Comparison of ENCODE assay signal across 28 mouse cellular contexts in the genomic region with DNA sequence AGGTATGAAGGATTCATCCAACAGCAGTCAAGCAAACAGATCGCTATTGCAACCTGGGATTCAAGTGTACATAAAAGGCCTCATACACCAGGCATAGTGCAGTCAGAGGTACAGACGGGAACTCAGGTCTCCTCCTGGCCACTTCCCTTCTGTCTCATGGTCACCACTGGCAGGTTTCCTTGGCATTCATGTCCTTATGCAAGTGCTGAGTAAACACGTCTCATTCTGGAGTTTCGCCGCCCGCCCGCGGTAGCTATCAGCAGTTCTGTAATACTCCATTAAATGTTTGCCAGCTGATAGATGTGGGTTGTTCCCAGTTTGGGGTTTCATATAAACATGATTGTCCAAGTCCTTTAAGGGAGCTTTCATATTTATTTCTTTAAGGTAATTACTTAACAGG.
DNase-seq lines count a peak whose midpoint lies in the region; ATAC-seq lines count a peak whose summit lies in the region.
"Had no signal": no experiment of that assay in that cellular context is flagged by ENCODE, and none has a peak within 500 bp of the region (broad histone marks: within the 10 kb centered on the region; RNA-seq: fewer than 3 reads in every experiment).

No protein-coding gene starts in this region.

- H3K9ac ChIP-seq in lung, embryonic 16.5 days (ENCODE audit: low read length) = no peak overlapping the region
- H3K9ac ChIP-seq: embryonic facial prominence, embryonic 15.5 days; forebrain, embryonic 12.5 days; hindbrain, embryonic 12.5 days; intestine, embryonic 15.5 days; liver, embryonic 14.5 days; midbrain, embryonic 13.5 days; stomach, embryonic 15.5 days had no signal

- no peak overlapping the region for H3K27ac ChIP-seq in lung, embryonic 16.5 days (ENCODE audit: low read length)
- H3K27ac ChIP-seq in embryonic facial prominence, embryonic 10.5 days (replicated peaks) = no peak overlapping the region
- H3K27ac ChIP-seq: embryonic facial prominence, embryonic 15.5 days; forebrain, embryonic 12.5 days; hindbrain, embryonic 12.5 days; hindbrain, postnatal 0 days; intestine, embryonic 15.5 days; liver, embryonic 14.5 days; macrophage; midbrain, embryonic 13.5 days; stomach, embryonic 15.5 days had no signal

- no peaks in the 10 kb centered on the region for H3K36me3 ChIP-seq in lung, embryonic 16.5 days (ENCODE audit: control insufficient read depth, insufficient read depth, low read length)
- no peaks in the 10 kb centered on the region for H3K36me3 ChIP-seq in embryonic facial prominence, embryonic 10.5 days (replicated peaks)
- H3K36me3 ChIP-seq: embryonic facial prominence, embryonic 15.5 days; forebrain, embryonic 12.5 days; hindbrain, embryonic 12.5 days; intestine, embryonic 15.5 days; midbrain, embryonic 13.5 days; stomach, embryonic 15.5 days had no signal

- H3K4me3 ChIP-seq in lung, embryonic 16.5 days (ENCODE audit: low read length) = no peak overlapping the region
- no peak overlapping the region for H3K4me3 ChIP-seq in embryonic facial prominence, embryonic 10.5 days
- H3K4me3 ChIP-seq: embryonic facial prominence, embryonic 15.5 days; forebrain, embryonic 12.5 days; hindbrain, embryonic 12.5 days; intestine, embryonic 15.5 days; midbrain, embryonic 13.5 days; stomach, embryonic 15.5 days had no signal

- H3K27me3 ChIP-seq in lung, embryonic 16.5 days (ENCODE audit: control insufficient read depth, insufficient read depth, low read depth, low read length) = no peaks in the 10 kb centered on the region
- H3K27me3 ChIP-seq in embryonic facial prominence, embryonic 10.5 days (replicated peaks; ENCODE audit: low read depth, poor library complexity, severe bottlenecking) = no peaks in the 10 kb centered on the region
- H3K27me3 ChIP-seq: CH12.LX; embryonic facial prominence, embryonic 15.5 days; forebrain, embryonic 12.5 days; hindbrain, embryonic 12.5 days; intestine, embryonic 15.5 days; midbrain, embryonic 13.5 days; stomach, embryonic 15.5 days had no signal

- no peak overlapping the region for H3K4me2 ChIP-seq in lung, embryonic 16.5 days (ENCODE audit: low read depth, low read length)
- H3K4me2 ChIP-seq: embryonic facial prominence, embryonic 15.5 days; forebrain, embryonic 12.5 days; heart, embryonic 11.5 days; hindbrain, embryonic 12.5 days; intestine, embryonic 15.5 days; midbrain, embryonic 13.5 days; stomach, embryonic 15.5 days had no signal

- peak; percentile 31 to 43 for DNase-seq in cerebellum, adult 18-20 months
- DNase-seq in cerebellum, adult 11-12 months = no peak
- DNase-seq in cerebellum, postnatal 36 days = peak; percentile 19 to 20
- DNase-seq in lung, postnatal 36 days = peak; percentile 71
- DNase-seq in embryonic facial prominence, embryonic 10.5 days (ENCODE audit: low spot score) = no peak
- DNase-seq in adrenal gland, adult (ENCODE audit: inconsistent age in 2 of 2, low spot score in 1 of 2) = no peak
- DNase-seq: adrenal gland, postnatal 14 days; gastrocnemius, postnatal 25 days; heart, postnatal 36 days; kidney, adult 2 months; kidney, postnatal 36 days; left cerebral cortex, postnatal 4 days; retina, postnatal 1 day; right cerebral cortex, postnatal 14 days; thymus, postnatal 14 days had no signal

- no peaks in the 10 kb centered on the region for H3K9me3 ChIP-seq in lung, embryonic 16.5 days (ENCODE audit: control insufficient read depth, low read length)
- H3K9me3 ChIP-seq in embryonic facial prominence, embryonic 10.5 days = no peaks in the 10 kb centered on the region
- H3K9me3 ChIP-seq: embryonic facial prominence, embryonic 15.5 days; forebrain, embryonic 12.5 days; hindbrain, embryonic 12.5 days; intestine, embryonic 15.5 days; midbrain, embryonic 13.5 days; stomach, embryonic 15.5 days had no signal

- no peak for ATAC-seq in cerebellum, adult (ENCODE audit: insufficient number of reproducible peaks, low FRiP score, low TSS enrichment)
- ATAC-seq in lung, embryonic 16.5 days (ENCODE audit: low read depth) = peak; percentile 19; the same call in 1 of the 2 replicates
- ATAC-seq: hindbrain, postnatal 0 days; intestine, embryonic 15.5 days; midbrain, embryonic 13.5 days had no signal

- peaks cover 6% of the 10 kb centered on the region; the same call in 1 of the 2 replicates for H3K4me1 ChIP-seq in lung, embryonic 16.5 days (replicated peaks; ENCODE audit: control insufficient read depth, insufficient read depth, low read length)
- no peaks in the 10 kb centered on the region; the same call in 1 of the 2 replicates for H3K4me1 ChIP-seq in embryonic facial prominence, embryonic 10.5 days
- H3K4me1 ChIP-seq: intestine, embryonic 15.5 days; stomach, embryonic 15.5 days had no signal

- WGBS in lung, embryonic 16.5 days = 50% methylated on average over 8 of the region's 8 CpGs
- 93% methylated on average over 8 of the region's 8 CpGs for WGBS in embryonic facial prominence, embryonic 10.5 days

Comparison
In these comparisons a context has a peak if more than half of its experiments do, and no peak if none do; other contexts are left out.
1. DNase-seq: peak in cerebellum, adult 18-20 months (2 of 2), cerebellum, postnatal 36 days (2 of 2) and lung, postnatal 36 days (single experiment); none in cerebellum, adult 11-12 months (single experiment), embryonic facial prominence, embryonic 10.5 days (single experiment) and adrenal gland, adult (0 of 2).